Mouse (Mus musculus) stomach, postnatal 0 days (tissue): ENCODE data around the gene Rnf151.

Experiments
- CTCF ChIP-seq: IDR thresholded peaks from 2 replicates; pipeline ENCODE4 v1.5.1; 2016; ENCODE audit warnings: antibody characterized with exemption, low read depth, mild to moderate bottlenecking, moderate library complexity
- EP300 ChIP-seq: optimal IDR thresholded peaks from 2 replicates; pipeline ENCODE3; 2016; ENCODE audit warnings: antibody characterized with exemption

DNA sequence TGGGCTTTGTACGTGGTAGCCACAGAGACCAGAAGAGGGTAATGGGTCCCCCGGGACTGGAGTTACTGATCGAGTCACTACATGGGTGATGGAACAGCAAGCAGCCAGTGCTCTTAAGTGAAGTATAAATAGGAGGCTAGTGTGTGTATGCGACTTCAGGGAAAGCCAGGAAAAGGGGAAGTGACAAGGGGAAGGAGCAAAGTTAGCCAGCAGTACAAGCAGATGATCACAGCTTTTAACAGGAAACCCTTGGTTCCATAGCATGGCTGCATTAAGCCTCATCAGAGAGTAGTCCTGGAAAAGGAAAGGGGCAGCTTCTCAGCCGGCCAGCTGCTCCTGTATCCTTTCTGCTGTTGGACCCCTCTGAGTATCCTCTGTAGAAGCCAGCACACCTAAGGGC, 25.5 kb downstream of the Rnf151 start:
- no peak for TF ChIP-seq CTCF
- TF ChIP-seq EP300, result no peak
